Mouse (Mus musculus): ENCODE results near the gene Ptprn. TPM values are rescaled to one million over a fixed set of nuclear protein-coding genes. Genes with fewer than 3 reads are reported as not detected.

Ptprn gene
- polyA plus RNA-seq, 1 experiment from 2014 or later = 0.92 TPM

- 24% methylated on average over 9 of the region's 9 CpGs for WGBS
- ATAC-seq (peak; percentile 84), DNase-seq (ENCODE audit: low spot score) (peak; percentile 90)
- Histone ChIP-seq H3K4me1 (ENCODE audit: insufficient read depth, low read depth, low read length) (peaks cover 8% of the 10 kb centered on the region; the same call in 1 of the 2 replicates), H3K9me3 (ENCODE audit: low read length) (no peaks in the 10 kb centered on the region), H3K4me2 (replicated peaks; ENCODE audit: low read depth, low read length) (no peak overlapping the region), H3K36me3 (ENCODE audit: insufficient read depth, low read length) (no peaks in the 10 kb centered on the region; the same call in 1 of the 2 replicates), H3K4me3 (ENCODE audit: low read depth, low read length) (no peak overlapping the region), H3K27ac (ENCODE audit: low read length) (peak overlapping the region; percentile 79), H3K27me3 (replicated peaks; ENCODE audit: insufficient read depth, low read length) (no peaks in the 10 kb centered on the region), H3K9ac (replicated peaks; ENCODE audit: low read depth) (peak overlapping the region; percentile 2)
- peak; percentile 65 for TF ChIP-seq EP300 (IDR thresholded peaks at IDR 0.05)
- TF ChIP-seq CTCF (IDR thresholded peaks at IDR 0.05) = no peak
These were observed 16.1 kb downstream of the Ptprn start for GRCm38 (mm10) chr1:75248041-75248772.

- peaks cover 8% of the 10 kb centered on the region; the same call in 1 of the 2 replicates for H3K4me1 ChIP-seq (ENCODE audit: insufficient read depth, low read depth, low read length)
- no peaks in the 10 kb centered on the region for H3K9me3 ChIP-seq (ENCODE audit: low read length)
- no peak for ATAC-seq
- no peaks in the 10 kb centered on the region for H3K27me3 ChIP-seq (replicated peaks; ENCODE audit: insufficient read depth, low read length)
- H3K4me2 ChIP-seq (replicated peaks; ENCODE audit: low read depth, low read length) = no peak overlapping the region
- no peak for DNase-seq (ENCODE audit: low spot score)
- 81% methylated on average over 16 of the region's 16 CpGs for WGBS
- no peak overlapping the region for H3K4me3 ChIP-seq (ENCODE audit: low read depth, low read length)
- TF ChIP-seq EP300 (IDR thresholded peaks at IDR 0.05) = no peak
- H3K36me3 ChIP-seq (ENCODE audit: insufficient read depth, low read length) = no peaks in the 10 kb centered on the region; the same call in 1 of the 2 replicates
- H3K9ac ChIP-seq (replicated peaks; ENCODE audit: low read depth) = peak overlapping the region; percentile 2
- peak overlapping the region; percentile 79; the same call in 1 of the 2 replicates for H3K27ac ChIP-seq (ENCODE audit: low read length)
These were observed 17.0 kb downstream of the Ptprn start for GRCm38 (mm10) chr1:75247071-75247930.

GRCm38 (mm10) chr1:75244836-75245235 is 19.5 kb downstream of the Ptprn start:
- no peak overlapping the region for H3K27ac ChIP-seq (ENCODE audit: low read length)
- peak; percentile 37 for TF ChIP-seq CTCF (IDR thresholded peaks at IDR 0.05)
- no peak for TF ChIP-seq EP300 (IDR thresholded peaks at IDR 0.05)
- H3K36me3 ChIP-seq (ENCODE audit: insufficient read depth, low read length) = no peaks in the 10 kb centered on the region; the same call in 1 of the 2 replicates
- DNase-seq (ENCODE audit: low spot score) (peak; percentile 84), ATAC-seq (peak; percentile 76)
- H3K9me3 ChIP-seq (ENCODE audit: low read length) = no peaks in the 10 kb centered on the region
- WGBS = 29% methylated on average over 4 of the region's 4 CpGs
- no peaks in the 10 kb centered on the region for H3K27me3 ChIP-seq (replicated peaks; ENCODE audit: insufficient read depth, low read length)
- no peak overlapping the region for H3K9ac ChIP-seq (replicated peaks; ENCODE audit: low read depth)
- H3K4me3 ChIP-seq (ENCODE audit: low read depth, low read length) = no peak overlapping the region
- H3K4me1 ChIP-seq (ENCODE audit: insufficient read depth, low read depth, low read length) = peaks cover 8% of the 10 kb centered on the region; the same call in 1 of the 2 replicates
- H3K4me2 ChIP-seq (replicated peaks; ENCODE audit: low read depth, low read length) = no peak overlapping the region

- Histone ChIP-seq H3K36me3 (ENCODE audit: insufficient read depth, low read length) (no peaks in the 10 kb centered on the region; the same call in 1 of the 2 replicates), H3K27ac (ENCODE audit: low read length) (no peak overlapping the region), H3K4me1 (ENCODE audit: insufficient read depth, low read depth, low read length) (peaks cover 8% of the 10 kb centered on the region; the same call in 1 of the 2 replicates), H3K4me2 (replicated peaks; ENCODE audit: low read depth, low read length) (no peak overlapping the region), H3K9me3 (ENCODE audit: low read length) (no peaks in the 10 kb centered on the region), H3K27me3 (replicated peaks; ENCODE audit: insufficient read depth, low read length) (no peaks in the 10 kb centered on the region), H3K9ac (replicated peaks; ENCODE audit: low read depth) (no peak overlapping the region), H3K4me3 (ENCODE audit: low read depth, low read length) (no peak overlapping the region)
- TF ChIP-seq CTCF (IDR thresholded peaks at IDR 0.05) = no peak
- no peak for TF ChIP-seq EP300 (IDR thresholded peaks at IDR 0.05)
- DNase-seq (ENCODE audit: low spot score) (no peak), ATAC-seq (no peak)
- WGBS = 90% methylated on average over 12 of the region's 12 CpGs
These were observed 20.0 kb downstream of the Ptprn start for GRCm38 (mm10) chr1:75244175-75244826.

DNA sequence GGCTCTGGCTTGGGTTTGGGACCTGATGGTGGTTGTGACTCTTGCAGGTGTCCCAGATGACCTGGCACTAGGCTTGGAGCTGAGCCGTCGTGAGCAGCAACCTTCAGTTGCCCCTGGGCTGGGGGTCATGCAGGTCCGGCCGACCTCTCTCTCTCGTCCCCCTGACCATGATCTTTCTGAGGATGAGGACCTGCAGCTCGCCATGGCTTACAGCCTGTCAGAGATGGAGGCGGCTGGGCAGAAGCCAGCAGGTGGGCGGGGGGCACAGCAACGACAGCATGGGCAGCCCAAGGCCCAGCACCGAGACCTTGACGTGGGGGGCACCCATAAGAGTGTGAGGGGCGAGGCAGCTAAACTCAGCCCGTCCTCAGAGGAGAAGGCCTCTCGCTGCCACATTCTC is 20.9 kb downstream of the Ptprn start:
- no peaks in the 10 kb centered on the region; the same call in 1 of the 2 replicates for H3K36me3 ChIP-seq (ENCODE audit: insufficient read depth, low read length)
- H3K4me2 ChIP-seq (replicated peaks; ENCODE audit: low read depth, low read length) = no peak overlapping the region
- H3K9me3 ChIP-seq (ENCODE audit: low read length) = no peaks in the 10 kb centered on the region
- ATAC-seq (no peak), DNase-seq (ENCODE audit: low spot score) (no peak)
- 88% methylated on average over 14 of the region's 14 CpGs for WGBS
- no peak overlapping the region for H3K9ac ChIP-seq (replicated peaks; ENCODE audit: low read depth)
- peaks cover 5% of the 10 kb centered on the region; the same call in 1 of the 2 replicates for H3K4me1 ChIP-seq (ENCODE audit: insufficient read depth, low read depth, low read length)
- no peak overlapping the region for H3K4me3 ChIP-seq (ENCODE audit: low read depth, low read length)
- TF ChIP-seq EP300 (IDR thresholded peaks at IDR 0.05) = no peak
- TF ChIP-seq CTCF (IDR thresholded peaks at IDR 0.05) = no peak
- H3K27ac ChIP-seq (ENCODE audit: low read length) = no peak overlapping the region
- no peaks in the 10 kb centered on the region for H3K27me3 ChIP-seq (replicated peaks; ENCODE audit: insufficient read depth, low read length)

- Histone ChIP-seq H3K9ac (replicated peaks; ENCODE audit: low read depth) (no peak overlapping the region), H3K4me2 (replicated peaks; ENCODE audit: low read depth, low read length) (no peak overlapping the region), H3K36me3 (ENCODE audit: insufficient read depth, low read length) (no peaks in the 10 kb centered on the region), H3K9me3 (ENCODE audit: low read length) (no peaks in the 10 kb centered on the region), H3K4me1 (ENCODE audit: insufficient read depth, low read depth, low read length) (peaks cover 6% of the 10 kb centered on the region; the same call in 1 of the 2 replicates), H3K27me3 (replicated peaks; ENCODE audit: insufficient read depth, low read length) (no peaks in the 10 kb centered on the region), H3K27ac (ENCODE audit: low read length) (no peak overlapping the region), H3K4me3 (ENCODE audit: low read depth, low read length) (no peak overlapping the region)
- 83% methylated on average over 10 of the region's 10 CpGs for WGBS
- no peak for TF ChIP-seq CTCF (IDR thresholded peaks at IDR 0.05)
- no peak for TF ChIP-seq EP300 (IDR thresholded peaks at IDR 0.05)
- DNase-seq (ENCODE audit: low spot score) = peak; percentile 48
- no peak for ATAC-seq
These were observed 24.7 kb downstream of the Ptprn start for GRCm38 (mm10) chr1:75239591-75239990.
